Mouse (Mus musculus) spleen, postnatal 4 days (tissue): Measurements from ENCODE around the gene Alkbh7.

Experiments used
- DNase-seq, 2 experiments: peaks; one replicate each; pipeline ENCODE4 v3.0.0; 2022; ENCODE audit warnings: low spot score in 2 of 2

Alkbh7 gene

DNA sequence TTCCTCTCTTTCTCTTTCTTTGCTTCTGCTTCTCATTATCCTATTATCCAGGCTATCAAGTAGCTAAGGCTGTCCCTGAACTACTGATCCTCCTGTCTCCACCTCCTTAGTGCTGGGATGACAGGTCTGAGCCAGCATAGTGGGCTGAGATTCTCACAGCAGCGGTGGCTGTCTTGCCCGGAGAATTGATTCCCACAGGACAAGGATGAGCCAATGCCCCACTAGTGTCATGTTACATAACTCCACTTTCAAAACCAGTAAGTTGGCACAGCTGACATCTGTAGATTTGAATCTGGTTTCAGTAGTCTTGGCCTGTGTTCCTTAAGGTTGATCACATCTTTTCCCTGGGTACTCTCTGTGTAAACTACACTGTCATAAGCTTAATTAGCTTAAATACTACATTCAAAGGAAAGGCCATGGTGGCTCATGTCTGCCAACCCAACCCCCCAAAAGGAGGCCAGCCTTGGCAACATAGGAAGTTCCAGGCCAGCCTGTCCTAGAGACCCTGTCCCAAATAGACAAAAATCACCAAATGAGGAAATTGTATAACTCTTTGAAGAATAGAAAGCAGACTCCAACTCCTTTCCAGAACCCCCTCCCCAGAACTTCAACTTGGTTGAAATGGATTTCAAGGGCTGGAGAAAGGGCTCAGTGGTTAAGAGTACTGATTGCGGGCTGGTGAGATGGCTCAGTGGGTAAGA is 10.9 kb upstream of the Alkbh7 start:
- no peak for DNase-seq

DNA sequence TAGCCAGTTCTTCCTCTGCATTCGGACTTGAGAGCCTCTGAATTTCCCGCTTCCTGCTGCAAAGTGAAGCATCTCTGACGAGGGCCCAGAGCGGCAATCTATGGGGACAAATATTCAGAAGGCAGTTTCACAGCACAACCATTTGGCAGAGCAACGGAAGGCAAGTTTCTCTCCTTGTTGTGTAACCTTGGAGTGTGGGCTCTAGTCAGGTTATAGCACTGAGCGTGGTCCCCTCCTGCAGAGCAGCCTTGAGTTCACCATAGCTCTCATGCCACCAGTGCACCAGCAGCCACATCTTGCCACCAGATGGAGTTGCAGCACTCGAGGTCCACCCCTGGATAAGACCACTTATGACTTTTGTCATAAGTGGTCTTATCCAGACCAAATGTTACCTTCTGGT is 8.7 kb upstream of the Alkbh7 start:
- no peak for DNase-seq

DNA sequence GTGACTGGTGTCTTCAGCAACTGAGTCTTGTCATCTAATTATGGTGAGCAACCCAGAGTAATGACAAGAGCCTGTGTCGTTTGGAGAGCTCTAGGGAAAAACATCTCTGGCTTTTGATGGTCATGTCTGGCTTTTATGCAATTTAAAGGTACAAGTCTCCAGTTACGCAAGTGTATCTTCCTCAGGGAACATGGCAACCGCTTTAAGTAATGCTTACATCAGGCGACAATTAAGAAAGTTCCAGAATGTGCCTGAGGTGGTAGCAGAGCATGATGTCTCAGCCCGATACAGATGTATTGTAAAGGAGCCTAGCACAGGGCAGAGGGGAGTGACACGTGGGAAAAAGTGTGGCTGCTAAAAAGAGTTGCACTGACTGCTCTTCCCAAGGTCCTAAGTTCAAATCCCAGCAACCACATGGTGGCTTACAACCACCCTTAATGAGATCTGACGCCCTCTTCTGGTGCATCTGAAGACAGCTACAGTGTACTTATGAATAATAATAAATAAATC is 8.2 kb upstream of the Alkbh7 start:
- DNase-seq = no peak

DNA sequence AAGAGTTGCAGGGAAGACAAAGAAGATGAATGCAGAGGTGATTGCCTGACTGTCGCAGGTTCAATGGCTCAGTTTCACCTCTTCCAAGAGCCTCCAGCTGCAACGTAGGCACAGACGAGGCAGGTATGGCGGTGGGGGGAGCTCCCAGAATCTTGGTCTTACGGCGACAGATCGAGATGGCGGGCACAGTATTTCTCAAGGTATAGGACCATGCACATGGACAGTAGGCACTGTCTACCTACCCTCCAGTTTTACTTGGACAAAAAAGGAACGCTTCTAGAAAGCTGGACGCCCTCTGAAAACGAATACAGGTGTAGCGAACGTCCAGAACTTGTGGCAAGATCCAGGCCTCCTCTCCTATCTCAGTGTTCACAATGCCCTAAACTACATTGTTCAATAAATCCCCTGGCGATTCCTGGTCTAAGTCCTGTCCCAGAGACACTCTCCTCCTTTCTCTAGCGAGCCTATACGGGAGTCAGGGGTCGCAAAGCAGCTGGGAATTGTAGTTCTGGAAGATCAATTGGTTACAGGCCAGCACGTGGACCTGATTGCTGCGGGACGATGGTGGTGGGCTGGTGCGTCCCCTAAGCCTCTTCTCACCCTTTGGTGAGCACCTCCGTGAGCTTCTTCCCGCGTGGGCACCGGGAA is 7.5 kb upstream of the Alkbh7 start:
- DNase-seq = no peak

DNA sequence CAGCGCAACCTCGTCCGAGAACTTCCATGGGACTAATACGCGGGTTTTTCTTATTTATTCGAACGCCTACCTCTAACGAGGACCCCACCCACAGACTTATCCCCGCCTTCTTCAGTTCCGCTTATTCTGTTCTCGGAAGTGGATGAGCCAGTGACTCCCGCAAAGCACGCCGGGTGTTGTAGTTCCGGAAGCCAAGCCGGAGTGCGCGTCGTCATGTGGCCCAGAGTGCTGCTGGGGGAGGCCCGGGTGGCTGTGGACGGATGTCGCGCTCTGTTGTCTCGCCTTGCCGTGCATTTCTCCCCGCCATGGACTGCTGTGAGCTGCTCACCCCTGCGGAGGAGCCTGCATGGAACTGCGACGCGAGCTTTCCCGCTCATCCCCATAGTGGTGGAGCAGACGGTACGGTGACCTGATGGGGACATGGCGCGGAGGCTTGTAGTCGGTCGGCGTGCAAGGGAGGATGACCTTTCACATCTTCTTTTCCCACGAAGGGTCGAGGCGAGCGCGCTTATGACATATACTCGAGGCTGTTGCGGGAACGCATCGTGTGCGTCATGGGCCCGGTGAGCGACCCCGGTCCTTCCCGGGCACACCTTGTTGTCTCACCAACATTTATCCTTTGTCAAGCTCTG is 6.9 kb upstream of the Alkbh7 start, which contains the start of gene Clpp:
TSS of gene Clpp (plus strand) at position 191 of the 632 bp plus-strand sequence.
- DNase-seq = peak; percentile 91 to 95

DNA sequence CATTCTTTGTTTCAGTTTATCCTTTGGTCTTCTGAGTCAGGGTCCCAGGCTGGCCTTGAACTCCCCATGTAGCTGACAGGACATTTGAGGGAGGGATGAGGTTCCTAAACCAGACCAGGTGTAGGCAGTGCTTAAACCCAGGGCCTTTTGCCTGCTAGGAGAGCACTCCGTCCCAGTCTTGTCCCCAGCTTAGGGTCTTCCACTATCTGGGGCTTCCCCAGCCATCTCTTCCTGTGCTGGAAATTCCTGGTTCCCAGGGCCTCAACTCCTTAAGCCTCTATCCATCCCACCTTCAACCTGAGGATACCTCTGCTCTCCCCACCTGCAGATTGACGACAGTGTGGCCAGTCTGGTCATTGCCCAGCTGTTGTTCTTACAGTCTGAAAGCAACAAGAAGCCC is 6.2 kb upstream of the Alkbh7 start:
- no peak for DNase-seq

DNA sequence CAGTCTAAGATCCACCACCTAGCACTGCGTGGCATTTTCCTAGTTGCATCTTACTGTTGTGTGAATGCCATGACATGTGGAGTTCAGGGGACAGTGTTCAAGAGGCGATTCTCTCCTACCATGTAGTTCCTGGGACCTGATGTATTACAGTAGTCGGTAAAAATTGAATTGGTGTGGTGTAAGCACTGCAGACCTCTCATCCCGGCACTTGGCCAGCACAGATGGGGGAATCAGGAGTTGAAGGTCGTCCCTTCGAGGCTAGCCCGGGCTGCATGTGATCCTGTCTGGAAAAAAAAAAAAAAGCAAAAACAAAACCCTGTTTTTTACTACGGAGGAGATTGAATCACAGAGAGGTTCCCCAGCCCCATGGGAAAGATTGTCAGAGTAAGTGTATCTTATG is 2.1 kb upstream of the Alkbh7 start:
- no peak for DNase-seq

DNA sequence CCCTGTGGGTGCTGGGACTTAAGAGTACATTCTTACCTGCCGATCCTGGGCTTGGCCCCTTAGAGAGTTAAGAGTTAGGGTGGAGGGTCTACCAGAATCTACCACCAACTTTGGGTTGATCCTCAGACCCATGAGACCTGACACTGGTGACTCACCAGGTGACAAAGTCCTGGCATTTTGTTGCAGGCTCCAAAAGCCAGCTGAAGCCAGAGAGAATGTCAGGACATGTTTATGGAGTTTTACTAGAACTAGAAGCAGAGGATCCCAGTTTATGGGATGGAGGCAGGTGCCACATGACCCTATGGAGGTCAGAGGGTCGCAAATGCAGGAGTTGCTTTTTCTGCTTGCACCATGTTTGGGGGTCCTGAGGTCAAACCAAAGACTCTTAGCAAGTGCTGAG is 633 bp upstream of the Alkbh7 start:
- DNase-seq = no peak

DNA sequence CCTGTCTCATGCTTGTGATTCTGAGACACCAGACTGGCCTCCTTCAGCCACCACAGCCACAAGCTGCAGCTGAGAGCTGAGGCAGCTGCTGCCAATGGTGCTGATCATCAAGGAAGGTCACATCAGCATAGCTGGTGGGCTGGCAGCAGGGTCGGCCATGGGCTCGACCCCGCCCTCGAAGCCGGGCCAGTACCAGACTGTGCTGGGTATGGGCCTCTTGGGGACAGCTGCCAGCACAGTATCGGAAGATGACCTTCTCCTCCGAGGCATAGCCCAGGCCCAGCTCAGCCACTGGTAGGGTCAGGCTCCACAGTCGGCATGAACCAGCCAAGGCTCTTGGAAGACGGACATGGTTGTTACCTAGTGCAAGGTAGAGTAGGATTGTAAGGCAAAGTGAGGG is 2.3 kb downstream of the Alkbh7 start:
- no peak for DNase-seq

DNA sequence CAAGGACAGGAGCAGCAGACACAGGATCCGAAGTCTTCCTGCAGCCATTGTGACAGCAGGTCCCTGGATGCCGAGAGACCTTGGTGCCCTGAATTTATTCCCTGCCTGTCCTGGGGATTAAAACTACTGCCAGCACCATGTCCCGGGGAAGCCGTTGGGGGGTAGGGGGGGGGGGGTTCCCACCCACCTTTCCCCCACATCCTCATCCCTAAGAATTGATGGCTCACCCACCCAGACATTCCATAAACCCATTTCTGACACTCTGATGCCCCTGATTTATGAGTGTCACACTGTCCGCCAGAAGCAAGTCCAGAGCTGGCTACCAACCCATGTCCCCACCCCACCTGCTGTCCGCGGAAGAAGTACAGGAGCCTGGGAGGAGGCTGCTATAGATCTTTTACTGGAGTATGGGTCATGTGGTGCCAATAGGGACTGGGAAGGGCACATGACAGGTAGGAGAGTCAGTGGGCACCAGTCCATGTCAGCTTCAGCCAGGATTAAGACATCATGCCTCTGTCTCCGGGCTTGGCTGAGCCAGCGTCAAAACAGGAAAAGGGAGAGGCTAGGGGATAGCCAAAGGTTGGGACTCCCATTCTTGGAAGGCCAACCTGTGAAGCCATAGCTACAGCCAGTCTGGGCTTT is 3.0 kb downstream of the Alkbh7 start, which contains the start of gene Pspn:
TSS of gene Pspn (minus strand) at position 51 of the 642 bp plus-strand sequence.
- DNase-seq = no peak

DNA sequence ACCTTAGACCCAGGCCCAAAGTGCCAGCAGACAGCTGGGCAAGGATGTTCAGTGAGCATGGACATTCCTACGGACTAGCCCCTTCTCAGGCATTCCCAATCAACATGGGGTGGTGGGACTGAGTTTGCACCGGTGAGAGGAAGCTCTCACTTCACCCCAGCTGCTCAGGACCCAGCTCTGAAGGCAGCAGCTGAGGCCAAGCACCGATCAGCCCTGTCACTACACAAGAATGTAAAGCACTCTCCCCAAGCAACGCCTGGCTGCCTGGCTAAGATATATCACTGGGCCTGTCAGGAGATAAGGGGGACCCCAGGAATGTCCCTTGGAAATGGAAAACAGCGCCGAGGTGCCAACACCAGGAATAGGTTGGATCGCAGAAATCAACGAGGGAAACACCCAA is 4.1 kb downstream of the Alkbh7 start:
- no peak for DNase-seq

DNA sequence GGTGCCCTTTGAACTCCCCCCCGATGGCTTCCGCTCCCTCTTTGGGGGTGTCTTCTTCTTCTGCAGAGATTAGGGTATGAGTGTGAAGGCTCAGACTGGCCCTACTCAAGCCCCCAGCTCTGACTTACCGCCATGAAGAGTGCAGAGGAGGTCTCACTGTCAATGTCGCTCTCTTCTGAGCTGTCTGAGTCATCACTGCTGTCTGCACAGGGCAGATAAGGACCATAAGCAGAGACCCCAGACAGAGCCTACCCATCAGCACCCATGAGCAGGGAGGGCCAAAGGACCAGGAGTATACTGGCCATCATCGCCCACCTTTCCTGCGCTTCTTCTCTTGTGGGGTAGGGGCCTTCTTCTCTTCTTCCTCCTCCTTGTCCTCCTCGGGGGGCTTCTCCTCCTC is 6.9 kb downstream of the Alkbh7 start:
- no peak for DNase-seq

DNA sequence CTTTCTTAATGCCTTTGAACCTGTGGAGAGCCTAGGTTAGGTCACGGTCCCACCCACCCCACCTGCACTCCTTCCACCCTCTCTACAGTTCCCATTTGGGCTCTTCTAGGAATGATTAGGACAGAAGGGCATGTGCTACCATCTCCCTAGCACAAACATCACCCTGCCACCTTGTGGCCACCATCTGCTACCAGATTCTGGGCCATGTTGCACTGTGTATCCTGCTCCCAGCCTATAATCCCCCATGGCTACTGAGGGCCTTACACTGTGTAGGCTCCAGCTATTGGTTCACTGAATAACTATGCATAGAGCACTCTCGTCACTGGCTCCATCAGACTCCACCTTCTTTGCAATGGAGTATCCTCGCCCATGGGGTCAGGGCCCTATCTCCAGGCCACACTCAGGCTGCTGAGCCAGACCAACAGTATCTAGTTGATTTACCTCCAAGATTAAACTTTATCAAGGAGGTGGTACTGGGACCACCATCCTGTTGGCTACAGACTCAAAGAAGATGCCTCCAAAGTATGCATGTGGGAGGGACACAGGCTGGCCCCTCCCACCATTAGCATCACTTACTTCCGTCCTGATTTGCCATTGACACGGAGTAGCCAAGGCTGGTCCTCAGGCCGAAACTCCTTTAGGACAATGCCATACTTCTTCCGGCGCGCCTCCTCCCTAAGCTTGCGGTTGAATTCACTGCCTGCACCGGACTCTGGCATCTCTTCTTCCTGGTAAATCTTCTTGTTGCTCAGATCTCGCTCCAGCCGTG is 10.2 kb downstream of the Alkbh7 start:
- DNase-seq = no peak

DNA sequence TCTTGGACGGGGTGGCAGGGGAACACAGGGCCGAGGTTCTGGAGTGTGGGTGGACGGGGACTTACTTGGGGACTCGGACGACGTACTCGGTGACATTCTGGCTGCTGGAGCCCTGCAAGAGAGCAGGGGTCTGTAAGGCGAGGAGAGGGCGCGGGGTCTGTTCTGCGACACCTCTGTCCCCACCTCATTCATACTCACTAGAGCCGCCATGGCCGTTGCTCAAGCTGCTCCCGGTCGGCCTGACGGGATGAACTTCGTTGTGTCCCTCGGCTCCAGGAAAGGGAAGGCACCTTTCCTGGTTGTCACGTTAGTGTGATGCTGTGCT is 13.7 kb downstream of the Alkbh7 start:
- DNase-seq = no peak

DNA sequence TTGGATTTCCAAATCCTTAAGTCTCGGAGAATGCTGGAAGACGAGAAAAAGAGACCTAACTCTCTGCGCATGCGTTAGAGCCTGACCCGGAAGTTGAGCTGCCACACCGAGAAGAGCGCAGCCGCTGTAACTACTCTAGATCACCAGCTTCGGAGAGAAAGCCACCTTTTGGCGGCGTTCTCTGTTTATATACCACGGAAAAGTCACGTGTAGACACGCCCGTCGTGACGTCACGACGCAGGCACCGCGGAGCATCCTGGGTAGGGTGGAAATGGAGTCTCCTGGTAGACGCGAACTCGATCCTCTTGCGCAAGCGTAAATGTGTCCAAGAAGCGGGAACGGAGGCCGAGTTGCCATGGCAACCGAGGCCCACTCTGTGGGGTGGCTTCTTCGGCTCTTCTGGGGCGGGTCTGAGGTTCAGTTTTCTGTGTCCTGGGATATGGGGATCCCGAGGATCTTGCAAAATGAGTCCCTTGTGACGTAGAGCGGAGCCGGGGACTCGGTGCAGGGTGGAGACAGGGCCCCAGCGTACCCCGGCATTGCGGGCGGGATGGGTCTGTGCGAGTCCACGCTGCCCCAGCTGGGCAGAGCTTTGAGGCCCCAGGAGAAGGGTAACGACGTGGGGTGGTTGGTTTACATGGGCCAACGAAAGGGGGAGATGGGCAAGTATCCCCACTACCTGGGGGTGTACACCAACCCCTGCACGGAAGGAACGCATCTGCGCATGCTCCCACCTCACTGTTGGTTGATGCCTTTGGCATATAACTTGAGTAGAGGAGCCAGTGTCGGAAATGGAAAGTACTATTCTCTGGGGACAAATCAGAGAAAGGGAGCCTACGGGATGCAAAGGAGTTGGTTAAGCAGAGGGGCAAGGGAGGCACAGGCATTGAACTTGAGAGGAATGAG is 14.3 kb downstream of the Alkbh7 start, which contains the start of the genes Gtf2f1 and Gm17949:
TSS of gene Gtf2f1 (minus strand) at position 53 of the 906 bp plus-strand sequence.
TSS of gene Gm17949 (plus strand) at position 234 of the 906 bp plus-strand sequence.
- DNase-seq = peak; percentile 93 to 96

DNA sequence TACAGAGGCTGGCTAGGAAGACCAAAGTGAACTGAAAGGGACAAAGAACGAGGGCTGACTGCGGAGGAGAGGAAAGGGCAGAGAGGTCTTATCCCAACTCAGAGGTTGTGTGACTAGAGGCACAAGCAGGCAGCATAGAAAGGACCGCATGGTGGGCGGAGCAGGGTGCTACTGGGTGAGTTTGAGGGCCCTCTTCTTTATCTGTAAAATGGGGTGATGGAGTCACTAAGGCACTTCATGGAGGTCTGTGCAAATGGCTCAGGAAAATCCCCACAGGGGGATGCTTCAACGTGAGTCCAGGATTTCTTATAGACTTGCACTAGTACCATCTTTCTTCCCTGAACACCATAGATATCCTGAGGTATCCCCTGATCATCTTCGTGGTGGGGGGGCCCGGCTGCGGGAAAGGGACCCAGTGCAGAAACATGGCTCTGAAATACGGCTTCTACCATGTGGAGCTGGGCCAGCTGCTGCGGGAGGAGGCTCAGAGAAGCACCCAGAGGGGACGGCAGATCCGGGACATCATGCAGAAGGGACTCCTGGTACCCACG is 15.2 kb downstream of the Alkbh7 start:
- no peak for DNase-seq

DNA sequence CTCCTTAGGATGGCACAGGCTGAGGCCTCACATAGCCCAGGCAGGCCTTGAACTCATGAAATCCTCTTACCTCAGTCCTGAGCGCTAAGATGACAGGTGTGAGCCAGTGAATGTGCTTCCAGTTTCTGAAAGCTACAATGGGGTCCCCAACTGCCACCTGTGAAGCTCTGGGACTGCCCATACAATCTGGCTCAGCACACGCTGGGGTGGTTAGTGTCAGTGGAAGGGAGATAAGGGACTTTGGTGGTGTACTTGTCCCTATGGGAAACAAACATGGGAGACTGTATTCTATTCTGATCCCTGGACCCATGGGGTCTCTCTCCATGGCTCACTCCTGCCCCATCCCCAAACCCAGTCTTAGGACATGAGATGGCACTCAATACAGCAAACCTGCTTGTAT is 22.6 kb downstream of the Alkbh7 start:
- DNase-seq = peak in 1 of 2 experiments; percentile 42

DNA sequence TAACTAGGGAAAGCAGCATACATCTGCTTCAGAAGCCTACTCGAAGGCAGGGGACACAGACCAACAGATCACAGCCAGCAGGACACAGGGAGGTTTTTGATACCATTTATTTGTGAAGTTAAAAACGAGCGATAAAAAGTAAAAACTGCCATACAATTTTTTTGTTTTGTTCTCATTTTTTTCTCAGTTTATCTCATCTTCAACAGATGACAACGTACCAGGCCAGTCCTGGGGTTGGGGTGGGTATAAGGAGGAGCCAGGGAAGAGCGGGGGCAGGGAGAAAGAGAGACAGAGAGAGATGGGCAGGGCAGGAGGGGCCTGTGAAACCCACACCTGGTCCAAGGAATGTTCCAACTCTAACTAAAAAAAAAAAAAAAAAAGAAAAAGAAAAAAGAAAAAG is 23.8 kb downstream of the Alkbh7 start:
- no peak for DNase-seq

DNA sequence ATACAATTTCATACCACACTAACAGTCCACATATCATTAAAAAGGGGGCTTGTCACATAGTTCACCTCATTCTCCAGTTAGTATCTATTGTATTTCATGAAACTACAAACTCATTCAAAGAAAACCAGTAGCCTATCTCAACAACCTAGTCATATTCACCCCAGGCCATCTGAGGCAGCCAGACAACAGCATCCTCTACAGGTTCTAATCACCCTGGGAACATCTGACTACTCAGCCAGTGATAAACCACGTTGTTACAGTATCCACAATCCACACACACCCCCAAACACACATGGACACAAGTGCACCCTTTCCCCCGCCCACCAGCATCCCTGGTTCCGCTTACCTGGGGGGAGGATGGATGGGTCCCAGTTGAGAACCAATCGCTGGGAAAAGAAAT is 30.3 kb downstream of the Alkbh7 start:
- no peak for DNase-seq

DNA sequence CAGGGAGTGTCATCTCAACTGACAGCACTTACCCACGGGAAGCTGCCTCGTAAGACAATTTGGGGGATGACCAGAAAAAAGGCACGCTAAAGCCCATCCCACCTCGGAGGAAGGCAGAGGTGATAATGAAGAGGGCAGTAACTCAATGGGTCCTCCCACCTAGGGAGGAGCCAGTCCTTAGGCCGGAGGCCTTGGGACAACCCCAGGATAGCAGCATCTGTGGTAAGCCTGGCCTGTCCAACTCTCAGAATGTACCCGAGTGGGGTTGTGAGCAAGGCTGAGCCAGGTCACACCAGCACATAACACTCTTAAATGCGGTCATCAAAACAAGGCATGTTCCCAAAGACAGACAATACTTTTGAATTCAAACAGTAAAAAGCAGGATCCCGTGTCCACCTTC is 32.6 kb downstream of the Alkbh7 start:
- peak in 1 of 2 experiments; percentile 47 for DNase-seq
